Mouse (Mus musculus) liver, postnatal 0 days (tissue): Measurements from ENCODE around the gene Apbb1.

Experiments used
- CTCF ChIP-seq: sonication (generic); IDR thresholded peaks from 2 replicates; pipeline ENCODE4 v1.5.1; 2016; ENCODE audit warnings: antibody characterized with exemption, low read depth
- EP300 ChIP-seq: IDR thresholded peaks from 2 replicates; pipeline ENCODE4 v1.6.1; 2016; ENCODE audit warnings: antibody characterized with exemption, low read depth, mild to moderate bottlenecking

DNA sequence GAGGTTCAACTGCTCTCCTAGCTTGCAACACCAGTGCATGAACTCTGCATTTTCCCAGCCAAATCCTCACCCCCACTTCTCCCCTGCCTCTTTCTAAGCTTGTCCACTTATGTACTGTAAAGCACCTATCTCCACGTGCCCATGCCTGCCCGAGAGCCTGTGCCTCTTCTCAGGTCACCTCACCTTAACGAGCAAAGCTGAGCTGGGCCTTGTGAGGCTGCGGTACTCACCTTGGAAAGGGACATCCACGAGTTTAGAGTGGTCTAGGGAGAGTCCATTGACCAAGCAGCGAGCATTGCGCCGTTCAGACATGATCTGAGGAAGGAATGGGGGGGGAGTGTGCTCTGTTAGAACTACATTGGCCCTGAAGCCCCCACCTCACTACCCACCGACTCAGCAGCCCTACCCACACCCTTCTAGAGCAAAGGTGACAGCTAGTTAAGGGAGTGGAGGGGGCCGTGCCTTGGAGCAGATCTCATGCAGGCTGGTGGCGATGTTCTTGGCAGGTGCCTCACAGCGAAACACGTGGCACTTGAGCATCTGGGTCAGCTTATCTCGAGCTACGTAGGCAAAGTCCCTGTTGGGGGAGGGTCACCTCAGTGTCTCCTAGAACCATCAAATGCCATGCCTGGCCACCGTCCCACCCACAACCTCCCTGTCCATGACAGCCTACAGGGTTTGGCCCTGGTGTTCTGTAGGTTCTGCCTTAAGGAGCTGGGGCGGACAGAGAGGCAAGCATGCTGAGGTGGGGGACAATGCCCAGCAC lies 16.2 kb downstream of the Apbb1 start:
- TF ChIP-seq CTCF (no peak), EP300 (no peak)
